Mouse (Mus musculus) stomach, embryonic 16.5 days (tissue): ENCODE measurements around the gene Cdh13. TPM values are rescaled to one million over a fixed set of nuclear protein-coding genes. Genes with fewer than 3 reads are reported as not detected.

Experiments used
- ATAC-seq: fragments of 200-750 bp; cut with Nextera tagmentation; 2 replicates; pipeline ENCODE4 v1.8.0; 2017; ENCODE audit warnings: moderate number of reproducible peaks, moderate TSS enrichment; ENCODE audit not compliant: insufficient read depth, low FRiP score
- H3K27ac ChIP-seq: fragments of 300-500 bp; sonication (generic); 2 replicates; pipeline ENCODE4 v1.5.1; 2014; ENCODE audit warnings: low read length
- H3K27me3 ChIP-seq: fragments of 300-500 bp; sonication (generic); 2 replicates; pipeline ENCODE4 v1.6.1; 2014; ENCODE audit warnings: low read length, control low read depth, mixed read lengths; ENCODE audit not compliant: control insufficient read depth, insufficient read depth
- H3K36me3 ChIP-seq: fragments of 300-500 bp; sonication (generic); 2 replicates; pipeline ENCODE4 v1.6.1; 2014; ENCODE audit warnings: low read length; ENCODE audit not compliant: control insufficient read depth, insufficient read depth
- H3K4me1 ChIP-seq: fragments of 300-500 bp; sonication (generic); 2 replicates; pipeline ENCODE4 v1.6.1; 2014; ENCODE audit warnings: low read length, control low read depth, mixed read lengths; ENCODE audit not compliant: control insufficient read depth, insufficient read depth
- H3K4me2 ChIP-seq: fragments of 300-500 bp; sonication (generic); 2 replicates; pipeline ENCODE4 v1.6.1; 2014; ENCODE audit warnings: low read depth, low read length, mixed read lengths
- H3K4me3 ChIP-seq: fragments of 300-500 bp; sonication (generic); replicated peaks from 2 replicates; pipeline ENCODE4 v1.5.1; 2014; ENCODE audit warnings: mild to moderate bottlenecking, low read length
- H3K9ac ChIP-seq: fragments of 300-500 bp; sonication (generic); 2 replicates; pipeline ENCODE4 v1.6.1; 2014; ENCODE audit warnings: low read length
- H3K9me3 ChIP-seq: fragments of 300-500 bp; sonication (generic); replicated peaks from 2 replicates; pipeline ENCODE4 v1.6.1; 2016; ENCODE audit warnings: low read length, control low read depth; ENCODE audit not compliant: control insufficient read depth
- WGBS: fragments of 180-500 bp; shearing (Covaris S2); extraction: QIAGEN DNeasy Blood & Tissue Kit; methylation state at CpG from one replicate; pipeline ENCODE4 v1.1.7; 2014; 5-methylcytosine and 5-hydroxymethylcytosine counted together
- polyA plus RNA-seq: library from polyadenylated mRNA; unstranded; fragments of >200 nt; fragmentation: Nextera tagmentation; extraction: Ambion mirVana; gene quantifications from 2 replicates; pipeline ENCODE4 v1.2.1, GENCODE M21; 2015

Gene Cdh13
- polyA plus RNA-seq, 1 experiment from 2014 or later = 19.9 TPM

DNA sequence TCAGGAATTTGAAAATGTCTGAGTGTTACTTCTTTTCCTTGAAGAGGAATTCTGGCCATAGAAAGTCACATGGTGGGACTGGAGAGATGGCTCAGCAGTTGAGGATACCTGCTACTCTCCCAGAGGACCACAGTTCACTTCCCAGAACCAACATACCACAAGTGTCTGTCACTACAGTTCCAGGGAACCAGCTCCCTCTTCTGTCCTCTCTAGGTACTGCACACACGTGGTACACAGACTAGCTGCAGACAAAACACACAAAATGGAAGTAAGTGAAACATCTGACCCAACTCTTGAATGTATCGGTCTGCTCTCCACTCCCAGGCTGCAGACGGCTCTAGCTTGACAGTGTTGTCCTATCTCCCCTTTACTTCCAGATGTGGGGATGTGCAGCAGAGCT is 633.0 kb downstream of the Cdh13 start:
- H3K9me3 ChIP-seq = peaks cover 11% of the 10 kb centered on the region
- H3K9ac ChIP-seq = no peak overlapping the region
- no peaks in the 10 kb centered on the region for H3K4me1 ChIP-seq
- H3K27ac ChIP-seq = no peak overlapping the region
- no peaks in the 10 kb centered on the region for H3K36me3 ChIP-seq
- WGBS = 91% methylated on average over 3 of the region's 3 CpGs
- H3K4me2 ChIP-seq = no peak overlapping the region
- ATAC-seq = no peak
- no peak overlapping the region for H3K4me3 ChIP-seq
- H3K27me3 ChIP-seq = no peaks in the 10 kb centered on the region

DNA sequence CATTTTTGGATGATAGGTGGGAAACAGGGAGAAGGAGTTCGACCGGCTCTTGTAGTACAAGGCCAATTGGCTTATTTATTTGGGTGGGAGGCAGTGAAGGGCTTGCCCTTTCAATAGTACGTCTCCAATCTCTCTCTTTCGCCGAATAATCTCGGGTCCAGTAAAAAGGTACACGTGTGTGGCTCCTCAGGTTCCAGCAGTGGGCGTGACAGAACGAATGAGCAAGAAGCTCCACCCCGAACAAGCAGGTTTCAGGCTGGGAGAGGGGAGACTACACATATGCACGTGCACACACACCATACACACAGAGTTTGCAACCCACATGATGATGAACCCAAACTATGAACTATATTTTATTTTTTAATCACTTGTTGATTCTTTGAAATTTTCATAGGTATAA is 653.9 kb downstream of the Cdh13 start:
- Histone ChIP-seq H3K9ac (no peak overlapping the region), H3K27ac (no peak overlapping the region), H3K9me3 (no peaks in the 10 kb centered on the region), H3K4me3 (no peak overlapping the region), H3K36me3 (no peaks in the 10 kb centered on the region), H3K4me1 (no peaks in the 10 kb centered on the region), H3K4me2 (no peak overlapping the region), H3K27me3 (no peaks in the 10 kb centered on the region)
- no peak for ATAC-seq
- 33% methylated on average over 11 of the region's 11 CpGs for WGBS

DNA sequence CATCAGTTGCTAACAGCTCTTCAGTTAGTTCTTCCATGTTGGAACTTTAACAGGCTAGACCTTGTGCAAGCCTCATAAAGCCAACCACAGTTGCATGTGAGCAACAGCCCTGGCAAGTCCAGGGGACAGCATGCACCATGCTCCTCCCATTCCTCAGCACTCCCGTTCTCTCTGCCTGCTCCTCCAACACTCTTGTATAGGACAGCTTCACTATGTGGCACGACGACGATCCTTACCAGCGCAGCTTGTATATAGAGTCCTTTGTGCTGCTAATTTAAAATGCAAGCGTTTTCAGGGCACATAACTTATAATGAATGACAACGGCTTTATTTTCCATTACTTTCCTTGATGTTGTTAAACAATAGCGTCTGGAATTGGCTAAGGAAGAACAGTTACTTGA is 654.5 kb downstream of the Cdh13 start:
- H3K4me3 ChIP-seq = no peak overlapping the region
- H3K9ac ChIP-seq = no peak overlapping the region
- ATAC-seq = no peak
- 45% methylated on average over 8 of the region's 8 CpGs for WGBS
- no peak overlapping the region for H3K4me2 ChIP-seq
- H3K9me3 ChIP-seq = no peaks in the 10 kb centered on the region
- no peaks in the 10 kb centered on the region for H3K36me3 ChIP-seq
- no peaks in the 10 kb centered on the region for H3K4me1 ChIP-seq
- no peak overlapping the region for H3K27ac ChIP-seq
- no peaks in the 10 kb centered on the region for H3K27me3 ChIP-seq

DNA sequence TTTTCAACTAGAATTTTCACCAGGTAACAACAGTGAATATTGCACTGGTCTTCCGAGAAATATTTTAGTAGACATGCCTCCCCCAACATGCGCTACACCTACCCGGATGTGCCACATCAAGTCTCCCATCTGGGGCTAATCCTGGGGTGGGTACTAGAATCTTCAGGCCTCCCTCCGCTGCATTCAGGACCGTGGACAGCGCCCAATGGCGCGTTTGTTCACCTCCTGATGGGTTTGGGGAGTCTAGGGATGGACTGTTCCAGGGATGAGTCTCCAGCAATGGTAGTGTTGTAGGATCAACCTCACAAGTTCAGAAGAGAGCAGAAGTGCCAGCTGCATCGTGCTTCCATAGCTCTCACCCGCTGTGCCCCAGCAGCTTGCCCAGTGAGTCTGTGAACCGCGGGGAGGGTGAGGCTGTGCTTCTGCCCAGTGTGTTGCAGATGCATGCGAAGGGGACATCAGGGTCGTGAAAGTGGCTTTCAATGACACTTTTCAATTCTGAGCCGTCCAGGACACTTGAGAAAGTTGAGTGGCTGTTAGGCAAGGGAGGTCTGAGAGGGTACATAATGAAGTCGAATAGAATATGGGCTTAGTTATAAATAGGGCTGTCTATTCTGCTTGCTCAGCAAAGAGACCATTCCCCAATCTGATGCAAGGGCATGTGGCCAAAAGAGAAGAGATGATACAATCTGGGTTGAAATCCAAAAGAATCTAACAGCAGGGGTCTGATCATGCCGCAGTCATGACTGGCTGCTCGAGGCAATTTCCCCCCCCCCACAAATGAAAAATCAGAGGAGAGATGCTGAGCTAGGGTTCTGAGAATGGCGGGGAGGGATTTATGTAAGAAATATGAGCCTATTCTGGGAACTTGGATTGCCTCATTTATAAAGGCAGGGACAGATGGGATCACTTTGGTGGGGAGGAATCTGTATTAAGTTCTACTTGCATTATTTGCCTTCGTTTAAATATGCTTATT is 668.5 kb downstream of the Cdh13 start:
- no peak overlapping the region for H3K4me3 ChIP-seq
- H3K27me3 ChIP-seq = no peaks in the 10 kb centered on the region
- no peak overlapping the region for H3K4me2 ChIP-seq
- no peak overlapping the region for H3K27ac ChIP-seq
- H3K36me3 ChIP-seq = no peaks in the 10 kb centered on the region
- 60% methylated on average over 20 of the region's 20 CpGs for WGBS
- ATAC-seq = no peak
- no peaks in the 10 kb centered on the region for H3K4me1 ChIP-seq
- no peaks in the 10 kb centered on the region for H3K9me3 ChIP-seq
- H3K9ac ChIP-seq = no peak overlapping the region

DNA sequence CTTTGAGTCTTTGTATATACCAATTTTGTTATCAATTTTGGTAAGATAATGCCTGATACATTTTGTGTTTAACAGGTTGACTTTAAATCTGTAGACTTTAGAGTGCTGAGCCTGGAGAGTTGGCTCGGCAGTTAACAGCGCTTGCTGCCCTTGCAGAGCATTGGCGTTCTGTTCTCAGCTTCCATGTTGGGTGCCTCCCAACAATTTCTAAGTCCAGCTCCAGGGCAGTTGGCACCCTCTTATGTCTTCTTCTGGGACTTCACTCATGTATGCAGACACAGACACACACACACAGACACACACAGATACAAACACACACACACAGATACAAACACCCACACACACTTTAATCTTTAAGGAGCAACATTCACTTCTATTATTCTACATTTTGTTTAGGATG is 672.6 kb downstream of the Cdh13 start:
- no peak for ATAC-seq
- Histone ChIP-seq H3K27me3 (no peaks in the 10 kb centered on the region), H3K27ac (no peak overlapping the region), H3K36me3 (no peaks in the 10 kb centered on the region), H3K4me2 (no peak overlapping the region), H3K9me3 (no peaks in the 10 kb centered on the region), H3K9ac (no peak overlapping the region), H3K4me3 (no peak overlapping the region), H3K4me1 (no peaks in the 10 kb centered on the region)
- 83% methylated on average over 3 of the region's 3 CpGs for WGBS

DNA sequence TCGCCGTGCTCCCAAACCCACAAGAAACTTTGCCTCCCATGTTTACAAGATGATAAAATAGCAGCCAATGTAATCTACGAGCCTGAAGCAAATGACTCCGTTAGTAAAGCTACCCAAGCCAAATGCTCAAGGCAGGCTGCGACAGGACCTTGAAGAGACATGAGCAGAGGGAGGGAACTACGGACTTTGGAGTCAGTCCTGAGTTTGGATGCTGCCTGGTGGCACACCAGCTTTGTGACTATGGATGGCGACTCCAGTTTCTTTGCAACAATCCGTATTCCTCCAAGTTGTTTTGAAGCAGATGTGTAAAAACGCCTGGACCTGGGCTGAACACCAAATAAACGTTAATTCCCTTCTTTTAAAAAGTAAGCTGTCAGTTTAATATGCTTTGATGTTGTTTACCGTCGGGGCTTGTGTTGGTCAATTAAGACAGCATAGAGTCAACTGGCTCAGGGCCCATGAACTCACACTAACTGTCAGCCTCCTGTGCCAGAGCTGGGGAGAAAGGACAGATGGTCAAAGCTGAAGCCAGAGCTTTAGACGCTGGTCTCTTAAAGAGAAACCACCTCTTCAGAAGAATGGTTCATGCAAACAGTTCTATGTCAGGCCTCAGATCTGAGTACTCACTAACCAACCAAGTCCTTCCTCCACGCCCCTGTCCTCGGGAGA is 678.5 kb downstream of the Cdh13 start:
- no peak overlapping the region for H3K9ac ChIP-seq
- ATAC-seq = no peak
- 54% methylated on average over 15 of the region's 15 CpGs for WGBS
- no peaks in the 10 kb centered on the region for H3K9me3 ChIP-seq
- no peak overlapping the region for H3K4me3 ChIP-seq
- no peak overlapping the region for H3K27ac ChIP-seq
- H3K4me1 ChIP-seq = 0 out of 2 replicates have a peak, but pooled peaks cover 2% of the 10 kb centered on the region
- no peak overlapping the region for H3K4me2 ChIP-seq
- no peaks in the 10 kb centered on the region for H3K27me3 ChIP-seq
- no peaks in the 10 kb centered on the region for H3K36me3 ChIP-seq

DNA sequence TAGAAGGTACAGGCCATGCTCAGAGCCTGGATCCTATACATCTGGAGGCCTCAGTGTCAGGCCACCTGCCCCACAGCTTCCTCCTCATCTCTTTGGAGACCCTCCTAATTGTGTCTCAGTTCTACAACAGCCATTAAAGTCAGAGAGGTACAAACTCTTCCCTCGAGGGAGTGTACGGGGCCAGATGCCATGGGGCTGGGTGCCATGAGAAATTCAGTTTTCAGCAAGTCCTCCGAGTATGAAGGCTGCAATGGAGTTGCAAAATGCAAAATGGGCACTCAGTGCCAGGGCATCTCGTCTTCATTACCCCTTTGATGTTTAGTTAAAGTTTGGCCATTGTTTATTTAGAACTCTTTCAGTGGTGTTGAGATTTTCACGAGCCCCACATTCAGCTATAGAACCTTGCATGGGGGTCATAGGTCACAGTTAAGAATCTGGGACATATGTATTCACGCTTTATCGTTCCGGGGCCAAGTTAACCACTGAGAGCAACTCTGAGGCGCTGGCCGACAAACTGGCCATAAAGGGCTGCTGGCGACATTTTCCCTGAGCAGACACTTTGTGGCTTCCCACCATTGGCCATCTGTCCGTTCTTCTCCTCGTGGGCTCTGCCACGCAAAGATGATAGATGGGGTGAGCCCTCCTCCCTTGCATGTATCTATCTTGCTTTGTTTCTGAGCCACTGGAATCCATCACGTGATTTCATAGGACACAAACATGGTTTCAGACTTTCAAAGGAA is 681.7 kb downstream of the Cdh13 start:
- ATAC-seq = no peak
- Histone ChIP-seq H3K27ac (no peak overlapping the region), H3K9me3 (no peaks in the 10 kb centered on the region), H3K4me2 (no peak overlapping the region), H3K9ac (no peak overlapping the region), H3K36me3 (no peaks in the 10 kb centered on the region), H3K27me3 (no peaks in the 10 kb centered on the region), H3K4me1 (0 out of 2 replicates have a peak, but pooled peaks cover 2% of the 10 kb centered on the region), H3K4me3 (no peak overlapping the region)
- WGBS = 69% methylated on average over 15 of the region's 15 CpGs

DNA sequence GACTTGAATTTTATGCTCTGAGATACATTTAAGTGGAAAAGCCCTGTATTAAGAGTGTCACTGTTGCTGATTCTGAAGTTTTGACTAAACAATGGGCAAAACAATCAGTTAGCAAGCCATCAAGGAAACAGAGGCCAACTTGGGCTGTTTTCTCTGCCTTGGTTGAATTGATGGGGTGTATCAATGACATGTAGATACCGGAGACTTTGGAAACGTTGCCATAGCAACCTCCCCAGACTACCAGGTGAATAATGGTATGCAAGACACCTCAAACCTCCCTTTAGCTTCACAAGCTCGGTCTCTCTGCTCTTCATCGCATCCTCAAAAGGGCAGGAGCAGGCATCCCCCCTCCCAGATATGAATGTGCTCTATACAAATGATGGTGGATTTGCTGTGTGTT is 685.4 kb downstream of the Cdh13 start:
- Histone ChIP-seq H3K27me3 (no peaks in the 10 kb centered on the region), H3K27ac (no peak overlapping the region), H3K36me3 (no peaks in the 10 kb centered on the region), H3K4me2 (no peak overlapping the region), H3K9me3 (no peaks in the 10 kb centered on the region), H3K9ac (no peak overlapping the region), H3K4me1 (no peaks in the 10 kb centered on the region), H3K4me3 (no peak overlapping the region)
- no peak for ATAC-seq
- 61% methylated on average over 4 of the region's 4 CpGs for WGBS

DNA sequence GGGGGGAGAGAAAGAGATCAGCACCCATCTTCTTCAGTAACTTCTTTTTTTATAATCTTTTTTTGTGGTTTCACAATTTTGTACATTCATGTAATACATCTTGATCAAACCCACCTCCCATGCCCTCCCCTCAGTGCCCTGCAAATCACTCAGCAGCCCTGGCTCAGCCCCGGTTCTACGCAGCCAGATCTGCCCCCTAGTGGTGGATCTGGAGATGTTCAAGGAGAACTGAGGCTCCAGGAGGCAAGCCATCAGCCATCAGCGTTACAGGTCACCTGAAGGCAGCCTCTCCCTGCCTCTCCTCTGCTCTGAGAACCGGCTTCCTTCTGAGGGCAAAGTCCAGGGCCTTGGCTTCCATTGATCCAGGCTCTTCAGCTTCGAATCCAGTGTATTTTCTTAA is 696.3 kb downstream of the Cdh13 start:
- Histone ChIP-seq H3K27ac (no peak overlapping the region), H3K4me2 (no peak overlapping the region), H3K9me3 (no peaks in the 10 kb centered on the region), H3K4me1 (no peaks in the 10 kb centered on the region), H3K36me3 (no peaks in the 10 kb centered on the region), H3K9ac (no peak overlapping the region), H3K4me3 (no peak overlapping the region), H3K27me3 (no peaks in the 10 kb centered on the region)
- ATAC-seq = no peak
- 11% methylated on average over 5 of the region's 5 CpGs for WGBS
